Mouse (Mus musculus): ENCODE measurements around the gene Casp8.

- TF ChIP-seq CTCF (IDR thresholded peaks at IDR 0.05; ENCODE audit: extremely low read depth, insufficient read length, insufficient replicate concordance, low read depth, low read length), result no peak
- TF ChIP-seq POLR2A (IDR thresholded peaks at IDR 0.05; ENCODE audit: low read depth, low read length), result no peak
Measured at GRCm38 (mm10) chr1:58830741-58831140, 35.6 kb downstream of the Casp8 start.
